8 mouse cellular contexts compared by ENCODE assay signal in the genomic region with DNA sequence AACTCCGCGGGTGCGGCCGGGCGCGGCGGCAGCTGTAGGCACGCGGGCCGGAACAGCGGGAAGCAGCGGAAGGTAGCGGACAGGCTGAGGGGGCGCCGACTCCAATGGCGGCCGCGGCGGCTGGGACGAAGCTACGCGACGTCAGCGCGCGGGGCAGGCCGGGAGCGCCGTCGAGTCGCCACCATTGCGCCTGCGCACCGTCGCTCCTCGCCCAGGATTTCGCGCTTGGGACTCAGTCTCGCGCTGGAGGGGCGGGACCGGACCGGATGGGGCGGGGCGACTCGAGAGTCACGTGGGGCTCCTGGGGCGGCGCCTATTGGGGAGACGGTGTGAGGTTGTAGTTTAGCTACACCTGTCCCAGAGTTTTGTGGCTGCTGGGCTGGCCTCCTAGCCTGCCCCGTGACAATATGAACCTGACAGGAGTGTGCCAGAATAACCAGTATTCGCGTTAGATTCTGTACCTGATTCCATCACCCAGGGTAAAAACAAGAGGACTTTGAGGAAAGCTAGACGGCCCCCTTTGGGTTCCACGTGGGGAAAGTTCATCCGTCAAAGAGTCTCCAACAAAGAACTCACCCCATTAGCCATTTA. TPM values are rescaled to one million over a fixed set of nuclear protein-coding genes. Genes with fewer than 3 reads are reported as not detected.
DNase-seq lines count a peak whose midpoint lies in the region; ATAC-seq lines count a peak whose summit lies in the region.

Ythdf1 (minus strand) TSS at position 140 of the 591 bp plus-strand sequence.

- DNase-seq in WW6 (ENCODE audit: low read depth, low spot score), result peak; percentile 84
- peak; percentile 97 to 98 for DNase-seq in cerebellum, postnatal 4 days (ENCODE audit: low spot score in 2 of 2)
- peak; percentile 98 for DNase-seq in gastrocnemius, adult 18-20 months (ENCODE audit: low spot score)
- peak; percentile 98 for DNase-seq in left cerebral cortex, adult 18-20 months (ENCODE audit: low spot score in 2 of 2)
- peak; percentile 98 for DNase-seq in right cerebral cortex, adult 18-20 months
- DNase-seq in urinary bladder, postnatal 10 days (ENCODE audit: low spot score), result peak; percentile 95

- H3K4me3 ChIP-seq in hindbrain, embryonic 16.5 days (ENCODE audit: low read length), result peak within 1 kb of the TSS; percentile 100
- peak within 1 kb of the TSS; percentile 89 for H3K4me3 ChIP-seq in macrophage (ENCODE audit: inconsistent target)

- H3K27me3 ChIP-seq in hindbrain, embryonic 16.5 days (replicated peaks; ENCODE audit: control insufficient read depth, insufficient read depth, low read length), result no peaks in the 10 kb centered on the region

- under 1% methylated on average over 42 of the region's 56 CpGs for WGBS in hindbrain, embryonic 16.5 days
- WGBS in macrophage (ENCODE audit: missing documents), result under 1% methylated on average over 49 of the region's 56 CpGs

- peak within 1 kb of the TSS; percentile 68 for H3K27ac ChIP-seq in hindbrain, embryonic 16.5 days (ENCODE audit: low read depth, low read length)
- H3K27ac ChIP-seq in macrophage, result peak within 1 kb of the TSS; percentile 35

- H3K9me3 ChIP-seq in hindbrain, embryonic 16.5 days (ENCODE audit: control insufficient read depth, low read length), result no peaks in the 10 kb centered on the region

- peak within 1 kb of the TSS; percentile 92 for H3K4me2 ChIP-seq in hindbrain, embryonic 16.5 days (ENCODE audit: low read length)

- H3K4me1 ChIP-seq in hindbrain, embryonic 16.5 days (ENCODE audit: control insufficient read depth, insufficient read depth, low read depth, low read length), result peaks cover 9% of the 10 kb centered on the region

- peaks cover 5% of the 10 kb centered on the region for H3K36me3 ChIP-seq in hindbrain, embryonic 16.5 days (ENCODE audit: control insufficient read depth, insufficient read depth, low read length)
- peaks cover 15% of the 10 kb centered on the region; the same call in 1 of the 2 replicates for H3K36me3 ChIP-seq in macrophage (ENCODE audit: inconsistent target)

- peak; percentile 95 for ATAC-seq in hindbrain, embryonic 16.5 days

- peaks cover 46% of the 10 kb centered on the region for H3K79me2 ChIP-seq in macrophage (ENCODE audit: inconsistent target)

- peak within 1 kb of the TSS; percentile 90 for H3K9ac ChIP-seq in hindbrain, embryonic 16.5 days (ENCODE audit: low read depth, low read length)

RNA-seq across cellular contexts. Expression of gene Ythdf1, which starts in this region (rescaled TPM):
- 10 to 100 TPM; 39.9 to 41.6 TPM for total RNA-seq in gastrocnemius, adult 18-20 months (2021)
- polyA plus RNA-seq in hindbrain, embryonic 16.5 days (2015; fragmentation: Nextera tagmentation; extraction: Ambion mirVana), result 12.0 and 33.7 TPM in 2 replicates
- total RNA-seq in left cerebral cortex, adult 18-20 months (2021), result 10 to 100 TPM; 59.0 to 59.7 TPM
- total RNA-seq in macrophage (2018; cell fraction: chromatin; rRNA removed), result 10 to 100 TPM in 24 of 26 experiments, 1 to 10 TPM in 2; 7.3 to 64.1 (median 26.1) TPM
- total RNA-seq in macrophage (2018; cell fraction: cytosol; rRNA removed), result 10 to 100 TPM; 30.0 to 61.1 (median 39.2) TPM
- 10 to 100 TPM; 14.2 to 80.8 (median 42.7) TPM for total RNA-seq in macrophage (2018; cell fraction: nucleus; rRNA removed)
- 27.2 to 34.6 TPM (median 28.8 TPM) in 3 replicates for polyA plus RNA-seq in macrophage (2018)

Comparison
In these comparisons a context has a peak if more than half of its experiments do, and no peak if none do; other contexts are left out.
1. Peak in every context shown above with its lines: DNase-seq, ATAC-seq, H3K4me3 ChIP-seq and H3K27ac ChIP-seq.